Mouse (Mus musculus) gastrocnemius, postnatal 10 days (tissue): ENCODE measurements around the gene Galnt2. TPM values are rescaled to one million over a fixed set of nuclear protein-coding genes. Genes with fewer than 3 reads are reported as not detected.

ENCODE experiments used
- DNase-seq: peaks from one replicate; pipeline ENCODE4 v3.0.0; 2021; ENCODE audit warnings: mixed read lengths
- total RNA-seq, 2 experiments: library from RNA; stranded (reverse); gene quantifications; 2 replicates each; pipeline ENCODE4 v1.2.3; 2021

The Galnt2 gene
- total RNA-seq, 2 experiments from 2014 or later = 40.8 to 46.3 TPM

- no peak for DNase-seq
Observed at GRCm38 (mm10) chr8:124235536-124235935, 4.3 kb downstream of the Galnt2 start.

DNA sequence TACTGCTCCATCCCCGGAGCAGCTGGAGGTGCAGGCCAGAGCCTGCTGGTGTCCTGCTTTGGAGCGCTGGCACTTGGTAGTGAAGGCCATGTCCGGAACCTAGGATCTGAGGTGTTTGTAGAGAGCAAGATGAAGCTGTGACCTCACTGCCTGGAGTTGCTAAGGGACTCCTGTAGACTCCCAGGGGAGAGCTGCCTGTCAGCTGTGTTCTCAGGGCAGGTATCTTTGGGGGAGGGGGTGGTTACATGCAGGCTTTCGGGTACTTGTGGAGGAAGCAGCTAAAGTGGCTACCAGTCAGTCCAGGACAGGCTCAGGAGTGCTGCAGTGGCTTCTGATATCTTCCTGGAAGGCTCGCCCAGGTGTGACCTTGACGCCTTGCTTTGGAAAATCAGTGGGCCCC is 8.2 kb downstream of the Galnt2 start:
- DNase-seq = no peak

GRCm38 (mm10) chr8:124240932-124241331 is 9.7 kb downstream of the Galnt2 start:
- DNase-seq = no peak

- DNase-seq = no peak
Observed at GRCm38 (mm10) chr8:124242208-124242607, 11.0 kb downstream of the Galnt2 start.

DNA sequence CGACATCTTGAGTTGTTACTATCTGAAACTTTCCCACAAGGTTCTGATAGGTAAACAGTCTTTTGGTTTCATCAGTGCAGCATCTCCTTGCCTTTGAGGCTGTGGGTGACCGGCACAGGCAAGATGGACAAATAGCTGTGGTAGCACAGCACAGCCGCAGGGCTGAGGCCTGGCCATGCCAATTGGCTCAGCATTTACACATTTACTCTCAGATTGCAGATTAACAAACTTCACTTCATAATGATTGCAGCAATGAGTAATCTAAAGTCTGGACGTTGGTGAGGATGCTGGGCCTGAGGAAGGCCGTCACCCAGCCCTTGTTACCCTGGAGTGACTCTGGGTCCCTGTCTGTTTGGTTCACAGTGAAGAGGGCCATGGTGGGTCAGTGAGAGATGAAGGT is 11.7 kb downstream of the Galnt2 start:
- no peak for DNase-seq

DNA sequence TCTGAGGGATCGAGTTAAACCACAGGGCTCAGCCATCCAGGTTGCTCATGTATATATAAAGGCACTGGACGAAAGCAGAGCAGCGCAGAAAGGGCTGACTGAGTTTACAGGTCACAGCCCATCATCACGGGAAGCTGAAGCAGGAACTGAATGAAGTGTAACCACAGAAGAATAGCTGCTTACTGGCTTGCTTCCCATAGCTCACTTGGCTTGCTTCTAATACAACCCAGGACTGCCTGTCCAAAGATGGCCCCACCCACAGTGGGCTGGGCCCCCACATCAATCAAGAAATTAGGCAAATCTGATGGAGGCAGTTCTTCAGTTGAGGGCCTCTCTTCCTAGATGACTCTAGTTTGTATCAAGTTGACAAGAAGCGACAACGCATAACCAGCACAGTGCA is 16.4 kb downstream of the Galnt2 start:
- DNase-seq = no peak

DNA sequence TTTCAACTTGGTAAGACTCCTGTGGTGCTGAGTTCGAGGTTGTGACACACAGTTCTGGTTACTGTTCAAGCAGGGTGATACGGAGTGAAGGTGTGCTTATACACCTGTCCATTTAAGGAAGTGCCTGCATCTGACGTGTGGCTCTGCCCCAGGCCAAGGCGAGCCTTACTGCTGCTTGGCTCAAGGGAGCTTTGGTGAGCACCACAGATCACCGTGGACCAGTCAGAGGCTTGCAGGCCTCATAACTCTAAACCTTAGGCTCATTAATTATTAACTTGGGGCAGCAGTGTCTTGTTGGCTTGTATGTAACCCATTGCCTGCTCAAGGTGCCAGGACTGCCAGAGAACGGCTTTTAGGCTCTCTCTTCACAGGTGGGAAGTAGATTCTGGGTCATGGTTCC is 17.5 kb downstream of the Galnt2 start:
- no peak for DNase-seq

DNA sequence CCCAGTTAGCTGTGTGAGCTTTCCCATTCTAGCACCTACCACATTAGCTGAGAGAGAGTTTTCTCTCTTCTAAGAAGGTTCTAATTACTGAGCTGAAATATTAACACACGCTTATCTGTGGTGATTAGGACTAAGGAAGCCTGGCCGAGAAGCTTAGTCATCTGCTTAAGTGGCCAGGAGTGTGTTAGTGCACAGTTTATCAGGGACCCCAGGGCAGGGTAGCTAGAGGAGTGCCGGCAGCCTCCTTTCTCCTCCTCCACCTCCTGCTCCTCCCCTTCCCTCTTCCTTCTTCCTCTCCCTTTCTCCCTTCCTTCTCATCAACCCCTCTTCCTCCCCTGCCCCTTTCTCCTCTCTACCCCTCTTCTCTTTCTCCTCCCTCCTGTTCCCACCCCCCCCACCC is 19.1 kb downstream of the Galnt2 start:
- DNase-seq = no peak

DNA sequence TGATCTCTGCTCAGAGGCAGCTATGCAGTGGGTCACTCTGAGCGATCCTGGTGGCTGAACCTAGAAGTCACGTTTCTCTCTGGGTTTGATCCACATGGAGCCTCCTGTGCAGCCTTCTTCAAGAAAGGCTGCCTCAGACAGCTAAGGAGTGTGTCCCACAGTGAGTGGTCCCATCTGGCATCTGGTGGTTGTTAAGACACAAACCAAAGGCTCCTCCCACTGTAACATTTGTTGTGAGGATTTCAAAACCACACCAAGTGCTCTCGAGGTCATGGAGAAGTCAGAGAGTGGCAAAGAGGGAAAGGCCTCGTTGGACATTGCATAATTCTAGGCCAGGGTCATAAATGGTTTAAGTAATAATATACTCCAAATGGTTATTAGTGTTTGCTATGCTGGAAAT is 19.6 kb downstream of the Galnt2 start:
- no peak for DNase-seq

GRCm38 (mm10) chr8:124252533-124252950 is 21.4 kb downstream of the Galnt2 start:
- DNase-seq = no peak

DNA sequence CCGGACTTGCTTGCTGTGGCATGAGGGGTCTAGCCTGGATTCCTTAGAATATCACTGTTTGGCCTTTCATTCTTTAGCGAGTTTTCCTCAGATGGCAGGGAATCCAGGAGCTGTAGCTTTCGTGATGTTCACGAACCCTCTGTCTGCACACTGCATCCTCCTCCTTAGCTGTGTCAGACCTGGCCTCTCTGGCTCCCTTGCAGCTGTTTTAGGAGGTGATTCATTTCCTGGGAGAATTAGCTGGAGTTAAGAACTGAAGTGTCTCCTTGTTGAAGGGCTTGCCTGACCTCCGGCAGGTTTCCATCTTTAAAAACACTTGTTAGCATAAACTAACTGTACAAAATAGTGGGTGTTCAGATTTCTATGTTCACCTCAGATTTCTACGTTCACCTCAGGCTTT is 22.7 kb downstream of the Galnt2 start:
- no peak for DNase-seq

GRCm38 (mm10) chr8:124256841-124257240 is 25.6 kb downstream of the Galnt2 start:
- DNase-seq = no peak

- DNase-seq = peak; percentile 76
Observed at GRCm38 (mm10) chr8:124257363-124257762, 26.2 kb downstream of the Galnt2 start.

- DNase-seq = no peak
Observed at GRCm38 (mm10) chr8:124259146-124259545, 28.0 kb downstream of the Galnt2 start.

GRCm38 (mm10) chr8:124259925-124260324 is 28.7 kb downstream of the Galnt2 start:
- no peak for DNase-seq

DNA sequence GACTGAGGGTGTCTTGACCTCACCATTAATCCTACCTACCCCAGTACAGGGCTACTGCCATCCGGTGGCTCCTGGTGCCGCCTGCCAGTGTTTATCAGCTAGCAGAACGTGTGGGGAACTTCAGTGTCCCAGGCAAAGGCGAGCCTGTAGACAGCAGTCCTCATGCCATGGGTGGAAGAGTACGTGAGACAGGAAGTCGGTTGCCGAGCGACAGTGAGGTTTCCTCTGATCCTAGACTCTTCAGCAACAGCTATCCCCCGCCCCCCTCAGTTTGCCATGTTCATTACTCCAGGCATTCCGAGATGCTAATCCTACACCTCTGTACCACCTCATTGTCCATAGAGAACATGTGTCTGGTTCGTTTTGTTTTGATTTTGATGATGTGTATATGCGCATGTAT is 29.2 kb downstream of the Galnt2 start:
- DNase-seq = no peak

- no peak for DNase-seq
Observed at GRCm38 (mm10) chr8:124263058-124263457, 31.9 kb downstream of the Galnt2 start.

DNA sequence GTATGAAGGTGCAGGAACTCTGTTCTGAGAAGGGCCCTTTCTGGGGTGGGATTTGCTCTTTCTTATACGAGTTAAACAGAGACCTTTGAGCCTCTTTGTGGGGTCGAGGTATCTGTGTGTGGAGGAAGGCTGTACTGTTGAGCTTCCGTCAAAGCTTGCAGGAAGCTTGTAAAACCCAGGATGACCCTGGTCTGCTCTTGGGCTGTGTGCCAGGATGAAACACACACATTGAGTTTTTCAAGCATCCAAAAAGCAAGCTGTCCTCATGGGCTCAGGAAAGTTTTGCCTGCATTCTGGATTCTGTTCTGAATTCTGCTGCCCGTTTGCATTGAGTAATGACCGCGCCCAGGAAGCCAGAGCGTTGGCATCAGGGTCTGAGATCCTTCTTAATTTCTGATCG is 32.8 kb downstream of the Galnt2 start:
- DNase-seq = no peak

DNA sequence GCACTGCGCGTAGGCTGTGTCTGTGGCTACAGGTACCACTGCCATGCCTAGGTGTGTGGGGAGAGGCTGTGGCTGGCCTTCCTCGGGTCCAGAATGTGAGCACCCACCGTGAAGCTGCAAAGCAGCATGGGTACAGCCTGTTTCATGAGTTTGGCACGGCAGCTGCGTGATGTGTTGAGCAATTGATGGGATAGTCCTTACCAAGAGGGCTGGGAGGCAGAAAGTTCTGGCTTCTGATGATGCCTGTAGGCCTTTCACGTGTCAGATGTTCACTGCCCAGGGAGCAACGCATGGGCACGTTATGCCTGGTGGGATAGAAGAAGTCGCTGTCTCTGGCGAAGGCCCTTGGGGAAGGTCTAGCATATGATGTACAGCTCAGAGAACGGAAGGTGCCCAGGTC is 33.5 kb downstream of the Galnt2 start:
- DNase-seq = no peak

DNA sequence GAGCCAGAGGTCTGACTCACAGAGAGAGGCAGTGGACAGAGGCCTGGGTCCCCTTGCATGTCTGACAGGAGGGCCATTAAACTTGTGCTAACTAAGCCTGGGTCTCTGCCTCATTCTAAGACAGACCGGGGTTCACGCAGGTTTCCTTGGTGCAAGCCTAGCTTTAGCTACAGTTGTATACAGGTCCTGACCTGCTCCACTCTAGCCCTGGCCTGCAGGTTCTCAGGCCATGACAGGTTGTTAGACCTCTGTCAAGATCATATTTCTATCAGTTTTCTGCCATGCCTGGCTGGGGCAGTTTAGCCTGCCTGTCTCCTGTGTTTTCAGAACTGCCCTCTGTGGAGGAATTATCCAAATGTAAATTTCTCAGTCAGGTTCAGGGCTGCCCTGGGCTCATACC is 33.9 kb downstream of the Galnt2 start:
- no peak for DNase-seq

DNA sequence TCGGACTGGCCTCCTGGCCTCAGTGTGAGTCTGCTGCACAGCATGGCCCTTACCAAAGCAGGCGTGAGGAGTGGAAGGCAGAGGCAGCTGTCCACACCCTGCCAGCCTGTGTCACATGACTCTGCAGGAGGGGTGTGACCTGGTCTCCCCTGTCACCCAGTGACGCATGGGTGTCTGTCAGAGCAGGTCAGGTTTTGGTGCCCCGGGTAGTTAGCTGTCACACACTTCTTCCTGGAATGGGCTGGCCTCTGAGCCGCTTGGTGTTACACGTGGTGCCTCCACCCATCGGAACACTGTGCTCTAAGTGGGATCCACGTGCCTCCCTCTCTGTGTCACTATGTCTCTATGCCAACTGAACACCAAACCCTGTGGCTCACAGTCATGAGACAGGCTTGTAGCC is 34.6 kb downstream of the Galnt2 start:
- DNase-seq = no peak

DNA sequence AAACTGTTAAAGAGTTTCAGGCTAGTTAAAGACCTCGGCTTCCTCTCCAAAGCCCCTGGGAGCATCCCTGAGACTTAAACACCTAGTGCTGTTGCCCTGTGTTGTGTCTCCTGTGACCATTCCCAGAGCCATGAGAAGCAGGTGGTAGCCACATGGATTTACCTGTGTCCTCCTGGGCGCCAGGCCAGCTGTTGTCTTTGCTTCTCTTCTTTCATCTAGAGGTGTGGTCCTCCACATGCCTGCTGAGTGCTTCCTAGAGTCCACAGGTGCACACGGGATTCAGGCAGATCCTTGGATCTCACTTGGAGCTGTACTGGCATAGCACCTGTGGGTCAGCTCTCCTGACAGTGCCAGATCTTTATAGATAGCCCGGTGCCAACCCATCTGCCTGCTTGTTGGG is 36.0 kb downstream of the Galnt2 start:
- no peak for DNase-seq

GRCm38 (mm10) chr8:124270504-124270903 is 39.3 kb downstream of the Galnt2 start:
- no peak for DNase-seq

GRCm38 (mm10) chr8:124270904-124271303 is 39.7 kb downstream of the Galnt2 start:
- no peak for DNase-seq

DNA sequence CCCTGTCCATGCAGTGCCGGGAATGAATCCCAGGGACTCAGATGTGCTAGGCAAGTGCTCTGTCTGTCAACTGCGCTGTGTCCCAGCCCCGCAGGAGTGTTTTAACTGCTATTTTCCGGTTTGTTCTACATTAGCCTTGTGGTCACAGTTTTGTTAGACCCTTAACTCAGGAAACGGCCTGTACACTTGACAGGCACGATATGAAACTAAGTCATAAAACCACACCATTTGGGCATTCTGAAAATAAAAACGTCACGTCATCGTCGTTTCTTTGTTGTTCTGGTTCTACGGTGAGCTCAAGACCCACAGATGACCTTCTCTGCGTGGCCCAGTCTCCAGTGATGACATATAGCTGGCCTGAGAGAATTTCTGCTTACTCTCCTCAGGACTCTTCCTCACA is 40.3 kb downstream of the Galnt2 start:
- DNase-seq = no peak

- DNase-seq = no peak
Observed at GRCm38 (mm10) chr8:124272792-124273191, 41.6 kb downstream of the Galnt2 start.
